8 mouse cellular contexts compared by ENCODE assay signal in genomic region chr14:24822876-24823567, GRCm38 (mm10).
DNase-seq lines count a peak whose midpoint lies in the region; ATAC-seq and TF ChIP-seq lines count a peak whose summit lies in the region.

No protein-coding gene starts in this region.

- no peak for TF ChIP-seq CTCF in lung, embryonic 14.5 days (IDR thresholded peaks at IDR 0.05; ENCODE audit: low read depth)

- no peak overlapping the region for H3K4me3 ChIP-seq in lung, embryonic 14.5 days (ENCODE audit: low read depth, low read length)
- no peak overlapping the region for H3K4me3 ChIP-seq in stomach, embryonic 15.5 days (replicated peaks)

- no peaks in the 10 kb centered on the region for H3K9me3 ChIP-seq in lung, embryonic 14.5 days (ENCODE audit: low read depth, low read length)
- no peaks in the 10 kb centered on the region for H3K9me3 ChIP-seq in stomach, embryonic 15.5 days

- no peaks in the 10 kb centered on the region for H3K27me3 ChIP-seq in lung, embryonic 14.5 days (ENCODE audit: insufficient read depth, low read length)
- no peaks in the 10 kb centered on the region for H3K27me3 ChIP-seq in stomach, embryonic 15.5 days (replicated peaks)

- no peak overlapping the region for H3K27ac ChIP-seq in lung, embryonic 14.5 days (ENCODE audit: low read depth)
- 0 out of 2 replicates have a peak overlapping the region, but pooled peaks have one; percentile 11 for H3K27ac ChIP-seq in stomach, embryonic 15.5 days

- no peak for ATAC-seq in lung, embryonic 14.5 days (ENCODE audit: insufficient read depth)
- no peak for ATAC-seq in stomach, embryonic 15.5 days (ENCODE audit: insufficient read depth, low FRiP score, low read depth)

- WGBS in lung, embryonic 14.5 days = 62% methylated on average over 13 of the region's 13 CpGs
- WGBS in stomach, embryonic 15.5 days = 64% methylated on average over 13 of the region's 13 CpGs

- H3K9ac ChIP-seq in lung, embryonic 14.5 days = no peak overlapping the region
- H3K9ac ChIP-seq in stomach, embryonic 15.5 days = no peak overlapping the region

- no peaks in the 10 kb centered on the region for H3K36me3 ChIP-seq in lung, embryonic 14.5 days (ENCODE audit: insufficient read depth)
- H3K36me3 ChIP-seq in stomach, embryonic 15.5 days = no peaks in the 10 kb centered on the region

- peak; percentile 33 for DNase-seq in adrenal gland, adult 2 months
- no peak for DNase-seq in adrenal gland, postnatal 25 days
- DNase-seq in lung, embryonic 14.5 days = peak; percentile 2
- no peak for DNase-seq in lung, postnatal 10 days
- peak; percentile 22 for DNase-seq in heart, postnatal 4 days
- DNase-seq in spleen, adult 12 weeks (ENCODE audit: low spot score) = no peak
- no peak for DNase-seq in cerebellum, adult 8-10 months

- H3K4me1 ChIP-seq in lung, embryonic 14.5 days (ENCODE audit: insufficient read depth) = peaks cover 8% of the 10 kb centered on the region; the same call in 1 of the 2 replicates
- H3K4me1 ChIP-seq in stomach, embryonic 15.5 days = peaks cover 10% of the 10 kb centered on the region; the same call in 1 of the 2 replicates

- no peak overlapping the region for H3K4me2 ChIP-seq in lung, embryonic 14.5 days
- no peak overlapping the region for H3K4me2 ChIP-seq in stomach, embryonic 15.5 days

Comparison
In these comparisons a context has a peak if more than half of its experiments do, and no peak if none do; other contexts are left out.
1. DNase-seq: peak in adrenal gland, adult 2 months (single experiment), lung, embryonic 14.5 days (single experiment) and heart, postnatal 4 days (single experiment); none in adrenal gland, postnatal 25 days (single experiment), lung, postnatal 10 days (single experiment), spleen, adult 12 weeks (single experiment) and cerebellum, adult 8-10 months (single experiment).